Mouse (Mus musculus) left cerebral cortex, adult 18-20 months (tissue): ENCODE results near the gene Gm49384. TPM values are rescaled to one million over a fixed set of nuclear protein-coding genes. Genes with fewer than 3 reads are reported as not detected.
"Not testable (repeated sequence)": the region's sequence is repeated elsewhere in the genome, so short reads cannot be mapped to it uniquely, and the experiment has no call there.

Experiments used
- DNase-seq, 2 experiments: peaks; one replicate each; pipeline ENCODE4 v3.0.0; 2021 to 2022; ENCODE audit warnings: low spot score in 2 of 2, mixed read lengths in 1 of 2
- microRNA-seq, 2 experiments: library from miRNA; unstranded; fragments of <30 nt; microRNA quantifications; one replicate each; pipeline ENCODE4 v1.2.0; 2021
- total RNA-seq, 2 experiments: library from RNA; stranded (reverse); gene quantifications; 2 replicates each; pipeline ENCODE4 v1.2.3; 2021

Gm49384 gene
- total RNA-seq, 2 experiments from 2014 or later: 3.3 to 4.1 TPM

- DNase-seq: peak; percentile 77 to 80
These were observed 35.5 kb downstream of the Gm49384 start, which contains the start of gene Lrr1 for GRCm38 (mm10) chr12:69168461-69169106. Lrr1 (plus strand) TSS chr12:69168814.

DNA sequence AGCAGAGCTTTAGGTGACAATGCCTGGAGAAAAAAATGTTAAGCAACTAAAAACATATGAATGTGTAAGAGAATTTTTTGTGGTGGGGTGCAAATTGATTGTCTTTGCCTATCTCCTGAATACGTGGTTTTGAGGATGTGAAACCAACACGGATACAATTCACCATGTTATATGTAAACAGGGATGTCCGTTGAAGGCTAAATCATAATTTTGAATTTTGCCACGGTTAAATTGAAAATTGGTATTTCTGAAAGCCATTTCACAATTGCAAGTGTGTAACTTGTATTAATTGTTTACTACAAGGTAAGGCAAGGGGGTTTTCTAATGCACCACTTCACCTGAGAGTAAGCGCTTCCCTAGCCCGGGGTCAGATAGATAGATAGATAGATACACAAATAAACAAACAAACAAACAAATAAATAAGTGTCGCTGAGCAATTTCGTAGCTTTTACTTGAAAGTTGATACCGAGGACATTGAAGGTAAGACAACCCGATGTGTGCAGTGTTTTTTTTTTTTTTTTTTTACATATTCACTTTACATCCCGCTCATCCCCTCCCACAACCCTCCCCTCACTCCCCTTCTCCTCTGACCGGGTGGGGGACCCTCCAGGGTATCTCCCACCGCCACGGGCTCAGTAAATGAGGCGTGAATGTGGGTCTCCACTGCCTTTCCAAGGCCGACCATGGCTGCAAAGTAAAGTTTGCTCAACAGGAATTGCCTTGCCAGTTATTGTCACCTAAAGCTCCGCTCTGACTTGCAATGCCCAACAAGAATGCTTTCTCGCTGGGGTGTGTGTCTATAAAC, 36.2 kb downstream of the Gm49384 start:
- no peak for DNase-seq

DNA sequence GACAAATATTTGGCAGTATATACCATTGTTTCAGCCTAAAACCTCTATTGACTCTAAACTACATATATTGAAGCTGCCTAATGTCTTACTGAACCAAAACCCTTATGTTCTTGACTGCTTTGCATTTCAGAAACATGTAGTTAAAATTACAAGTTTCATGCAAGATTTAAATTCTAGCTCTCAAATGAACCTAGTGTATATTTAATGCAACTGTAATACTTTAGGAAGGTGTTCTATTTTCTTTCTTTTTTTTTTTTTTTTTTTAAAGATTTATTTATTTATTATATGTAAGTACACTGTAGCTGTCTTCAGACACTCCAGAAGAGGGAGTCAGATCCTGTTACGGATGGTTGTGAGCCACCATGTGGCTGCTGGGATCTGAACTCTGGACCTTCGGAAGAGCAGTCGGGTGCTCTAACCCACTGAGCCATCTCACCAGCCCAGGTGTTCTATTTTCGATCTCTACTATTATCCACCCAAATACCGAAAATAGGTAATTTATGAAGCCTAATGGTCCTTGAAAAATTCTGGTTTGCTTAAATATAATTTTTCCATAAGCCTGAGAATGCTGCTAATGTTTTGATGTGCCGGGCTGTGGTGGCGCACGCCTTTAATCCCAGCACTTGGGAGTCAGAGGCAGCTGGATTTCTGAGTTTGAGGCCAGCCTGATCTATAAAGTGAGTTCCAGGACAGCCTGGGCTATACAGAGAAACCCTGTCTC, 37.0 kb downstream of the Gm49384 start:
- DNase-seq: not testable (repeated sequence)

GRCm38 (mm10) chr12:69164904-69165303, 39.2 kb downstream of the Gm49384 start:
- DNase-seq: no peak

DNA sequence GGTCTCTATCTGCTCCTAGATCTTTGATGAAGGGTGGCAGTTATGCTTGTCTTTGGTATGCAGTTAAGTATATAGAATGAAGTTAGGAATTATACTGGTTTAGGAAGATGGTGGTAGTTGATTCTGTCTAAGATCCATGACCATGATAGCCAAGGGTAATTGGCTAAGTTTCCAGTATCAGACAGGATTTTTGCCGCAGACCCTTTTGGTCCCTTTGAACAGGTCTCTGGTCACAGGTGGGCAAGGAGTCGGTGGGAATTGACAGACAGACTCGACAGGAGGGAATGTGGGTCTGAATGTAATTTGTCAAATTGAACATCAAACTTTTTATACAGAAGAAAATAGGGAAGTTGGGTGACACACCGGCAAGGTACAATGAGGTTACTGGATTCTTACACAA, 40.5 kb downstream of the Gm49384 start:
- not testable (repeated sequence) for DNase-seq

DNA sequence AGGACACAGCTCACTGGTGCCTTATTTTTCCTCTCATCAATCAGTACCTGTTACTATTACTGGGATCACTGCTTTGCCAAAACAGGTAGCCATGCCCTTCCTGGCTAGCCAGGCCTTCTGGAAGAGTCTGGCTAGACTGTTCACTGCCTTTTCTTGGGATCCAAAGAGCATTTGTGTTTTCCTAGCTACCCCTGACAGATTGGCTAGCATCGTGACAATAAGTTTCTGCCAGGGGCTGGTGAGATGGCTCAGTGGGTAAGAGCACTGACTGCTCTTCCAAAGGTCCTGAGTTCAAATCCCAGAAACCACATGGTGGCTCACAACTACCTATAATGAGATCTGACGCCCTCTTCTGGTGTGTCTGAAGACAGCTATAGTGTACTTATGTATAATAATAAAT, 43.4 kb downstream of the Gm49384 start:
- DNase-seq: not testable (repeated sequence)

DNA sequence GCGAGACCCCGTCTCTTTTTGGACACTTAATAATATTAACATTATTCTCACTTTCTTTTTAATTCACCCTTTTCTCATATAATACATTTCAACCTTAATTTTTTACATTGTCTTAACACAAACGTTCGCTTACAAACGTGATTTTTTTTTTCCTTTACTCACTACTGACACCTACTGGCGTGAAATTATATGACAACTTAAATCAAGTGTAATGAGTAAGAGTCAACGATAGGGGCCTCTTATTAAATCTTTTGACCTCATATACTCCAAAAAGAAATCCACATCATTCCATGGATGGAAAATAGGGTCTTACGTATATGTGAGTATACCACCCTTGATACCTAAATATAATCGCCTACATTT, 44.5 kb downstream of the Gm49384 start:
- no peak for DNase-seq

GRCm38 (mm10) chr12:69158765-69159577, 45.1 kb downstream of the Gm49384 start, which contains the start of gene Rps29:
Rps29 (minus strand) TSS chr12:69159186.
- peak; percentile 94 to 98 for DNase-seq

DNA sequence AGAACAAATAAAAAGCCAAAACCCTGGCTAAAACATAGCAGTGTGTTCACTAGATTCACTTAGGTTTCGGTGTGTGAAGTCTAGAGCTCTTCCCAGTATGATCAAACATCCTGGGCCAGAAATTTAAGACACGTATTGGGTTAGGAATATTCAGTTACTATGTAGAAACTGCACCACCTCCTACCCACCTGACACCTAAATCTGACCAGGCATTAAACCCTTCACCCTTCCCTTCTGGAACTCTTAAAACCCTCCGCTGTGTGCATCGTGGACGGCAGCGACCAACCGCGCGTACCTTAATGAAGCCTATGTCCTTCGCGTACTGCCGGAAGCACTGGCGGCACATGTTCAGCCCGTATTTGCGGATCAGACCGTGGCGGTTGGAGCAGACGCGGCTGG, 45.7 kb downstream of the Gm49384 start:
- no peak for DNase-seq

- DNase-seq: no peak
These were observed 47.0 kb downstream of the Gm49384 start for GRCm38 (mm10) chr12:69157107-69157506.

GRCm38 (mm10) chr12:69156436-69156835, 47.6 kb downstream of the Gm49384 start:
- no peak for DNase-seq

DNA sequence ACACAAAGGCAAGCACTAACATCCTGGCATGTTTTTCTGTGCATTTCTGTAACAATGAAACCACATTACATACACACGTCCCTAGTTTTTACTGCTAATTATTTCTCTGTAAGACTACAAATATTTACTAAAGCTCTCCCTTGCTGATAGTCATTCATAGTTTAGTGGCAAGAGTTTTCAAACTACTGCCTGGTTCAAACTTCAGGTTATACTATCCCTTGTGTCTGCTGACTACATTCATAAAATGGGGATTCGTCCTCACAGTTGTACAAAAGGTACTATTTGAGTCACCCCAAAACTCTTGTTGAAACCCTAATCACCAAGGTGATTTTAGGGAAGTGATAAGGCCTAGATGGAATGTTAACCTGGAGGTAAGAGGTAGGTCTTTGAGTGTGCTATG, 48.1 kb downstream of the Gm49384 start:
- no peak for DNase-seq

DNA sequence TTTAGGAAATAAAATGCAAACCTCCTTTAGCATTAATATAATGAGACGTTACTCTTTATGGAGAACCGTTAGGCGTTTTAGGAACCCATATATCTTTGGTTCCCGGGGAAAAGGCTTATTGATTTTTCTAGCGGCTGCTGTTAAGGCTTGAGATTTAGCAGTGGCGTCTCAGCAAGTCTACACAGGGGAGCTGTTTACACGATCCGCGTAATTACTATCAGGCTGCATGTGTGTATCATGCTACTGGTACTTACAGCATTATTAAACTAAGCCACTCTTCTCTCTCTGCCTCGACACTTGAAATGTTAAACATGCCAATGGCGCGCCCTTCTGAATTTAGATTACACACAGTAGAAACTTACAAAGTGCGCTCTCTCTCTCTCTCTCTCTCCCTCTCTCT, 54.0 kb downstream of the Gm49384 start:
- DNase-seq: no peak

GRCm38 (mm10) chr12:69147166-69147735, 56.8 kb downstream of the Gm49384 start:
- no peak for DNase-seq

DNA sequence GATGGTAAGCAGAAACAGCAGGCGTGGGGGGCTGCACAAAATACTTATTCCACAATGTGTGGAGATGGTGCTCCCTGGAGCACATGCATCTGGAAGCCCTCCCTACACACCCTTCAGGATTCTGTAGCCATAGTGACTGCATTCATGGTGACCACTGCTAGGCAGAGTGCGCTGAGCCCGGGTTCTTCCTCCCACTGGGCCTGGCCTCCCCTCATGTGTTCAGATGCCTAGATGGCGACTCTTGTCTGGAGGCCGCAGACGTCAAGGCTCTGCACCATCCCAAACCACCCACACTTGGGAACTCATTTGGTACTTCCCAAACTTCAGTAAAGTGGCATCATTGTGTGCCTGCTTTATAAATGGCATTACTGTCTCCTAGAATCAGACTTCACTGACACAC, 60.6 kb downstream of the Gm49384 start:
- no peak for DNase-seq

DNA sequence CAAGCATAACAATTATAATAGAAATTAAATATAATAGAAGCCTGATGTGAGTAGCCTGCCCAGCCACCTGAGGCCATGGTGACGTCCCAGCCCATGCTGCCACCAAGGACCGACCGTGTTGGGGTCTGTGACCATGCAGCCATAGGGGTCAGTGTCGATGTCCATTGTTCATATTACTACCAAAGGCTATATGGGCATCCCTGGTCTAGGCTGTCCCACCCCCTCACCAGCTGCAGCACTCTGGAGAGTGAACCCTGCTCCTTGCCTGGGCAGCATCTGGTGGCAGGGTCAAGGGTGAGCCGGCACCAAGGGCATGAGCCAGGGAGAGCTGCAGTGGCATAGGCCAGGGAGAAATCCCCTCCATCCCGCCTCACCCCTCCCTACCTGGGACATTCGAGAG, 64.2 kb downstream of the Gm49384 start:
- no peak for DNase-seq

Small RNA genes lying within 50 kb of the gene (microRNA-seq; reads per million reads assigned to microRNA genes)
- gene Gm47287 (0 reads per million in 2 experiments), gene Gm47295 (1.2 to 4.7 reads per million in 2 experiments)

Other genes with a start within 250 kb of the Gm49384 start
- 1,000 to 10,000 TPM; 1,243 to 1,256 TPM for gene Rps29, start 45.1 kb downstream of the Gm49384 start, total RNA-seq
- gene Lrr1, start 35.5 kb downstream of the Gm49384 start, total RNA-seq: not detected
- gene Rpl36al, start 20.2 kb downstream of the Gm49384 start, total RNA-seq: 100 to 1,000 TPM; 186 to 205 TPM
- 10 to 100 TPM; 28.4 to 31.7 TPM for gene Mgat2, start 20.1 kb downstream of the Gm49384 start, total RNA-seq
- 1 to 10 TPM; 4.3 to 5.4 TPM for gene Gm49383, start 7.2 kb downstream of the Gm49384 start, total RNA-seq
- 1 to 10 TPM; 1.4 to 1.8 TPM for gene Dnaaf2, start 5.8 kb downstream of the Gm49384 start, total RNA-seq
- gene Pole2, start 23.9 kb upstream of the Gm49384 start, total RNA-seq: under 1 TPM; 0.21 to 0.56 TPM
- 10 to 100 TPM; 22.6 to 23.5 TPM for gene Klhdc1, start 36.9 kb upstream of the Gm49384 start, total RNA-seq
- 100 to 1,000 TPM; 143 to 148 TPM for gene Klhdc2, start 92.4 kb upstream of the Gm49384 start, total RNA-seq
- 10 to 100 TPM; 47.3 to 49.0 TPM for gene Nemf, start 152.9 kb upstream of the Gm49384 start, total RNA-seq
- 10 to 100 TPM; 56.6 to 57.9 TPM for gene Arf6, start 167.9 kb upstream of the Gm49384 start, total RNA-seq
- gene Gm9887, start 168.2 kb upstream of the Gm49384 start, total RNA-seq: under 1 TPM; 0.65 to 0.80 TPM